Mouse (Mus musculus) hindbrain, postnatal 0 days (tissue): Measurements from ENCODE around the gene Card6. TPM values are rescaled to one million over a fixed set of nuclear protein-coding genes. Genes with fewer than 3 reads are reported as not detected.
A peak's percentile ranks its signal among the peaks of the same experiment; 100 is the strongest.

ENCODE experiments used
- ATAC-seq: fragments of 200-750 bp; cut with Nextera tagmentation; 2 replicates; pipeline ENCODE4 v1.8.0; 2017; ENCODE audit warnings: mild to moderate bottlenecking, moderate TSS enrichment, moderate library complexity
- DNase-seq: peaks from one replicate; pipeline ENCODE4 v3.0.0-alpha.2; 2015; ENCODE audit warnings: low spot score
- H3K27ac ChIP-seq: fragments of 300-500 bp; sonication (generic); 2 replicates; pipeline ENCODE4 v1.5.1; 2014; ENCODE audit warnings: mild to moderate bottlenecking
- H3K27me3 ChIP-seq: fragments of 300-500 bp; sonication (generic); 2 replicates; pipeline ENCODE4 v1.6.1; 2014; ENCODE audit warnings: low read length, mixed read lengths; ENCODE audit not compliant: insufficient read depth
- H3K36me3 ChIP-seq: fragments of 300-500 bp; sonication (generic); 2 replicates; pipeline ENCODE4 v1.6.1; 2014; ENCODE audit warnings: low read length, mixed read lengths; ENCODE audit not compliant: insufficient read depth
- H3K4me1 ChIP-seq: fragments of 300-500 bp; sonication (generic); 2 replicates; pipeline ENCODE4 v1.6.1; 2014; ENCODE audit warnings: antibody characterized with exemption, low read length, mixed read lengths; ENCODE audit not compliant: insufficient read depth
- H3K4me2 ChIP-seq: fragments of 300-500 bp; sonication (generic); 2 replicates; pipeline ENCODE4 v1.6.1; 2014; ENCODE audit warnings: low read depth, mild to moderate bottlenecking, low read length, moderate library complexity, mixed read lengths
- H3K4me3 ChIP-seq: fragments of 300-500 bp; sonication (generic); 2 replicates; pipeline ENCODE4 v1.5.1; 2014; ENCODE audit warnings: low read length
- H3K9ac ChIP-seq: fragments of 300-500 bp; sonication (generic); replicated peaks from 2 replicates; pipeline ENCODE4 v1.6.1; 2014; ENCODE audit warnings: mild to moderate bottlenecking, low read length, moderate library complexity, mixed read lengths
- H3K9me3 ChIP-seq: fragments of 300-500 bp; sonication (generic); 2 replicates; pipeline ENCODE4 v1.6.1; 2016; ENCODE audit warnings: low read length, mixed read lengths
- CTCF ChIP-seq: IDR thresholded peaks from 2 replicates; pipeline ENCODE4 v1.5.1; 2016; ENCODE audit warnings: antibody characterized with exemption, control low read depth, low read depth
- WGBS: fragments of 180-500 bp; shearing (Covaris S2); extraction: QIAGEN DNeasy Blood & Tissue Kit; methylation state at CpG from one replicate; pipeline ENCODE4 v1.1.7; 2014; 5-methylcytosine and 5-hydroxymethylcytosine counted together
- polyA plus RNA-seq: library from polyadenylated mRNA; unstranded; fragments of >200 nt; fragmentation: Nextera tagmentation; extraction: Ambion mirVana; gene quantifications from 2 replicates; pipeline ENCODE4 v1.2.1, GENCODE M21; 2015
- total RNA-seq: library from RNA; depleted of rRNA; stranded (reverse); fragments of >200 nt; gene quantifications from 2 replicates; pipeline ENCODE4 v1.2.3, GENCODE M21; 2014

Card6 gene
- total and polyA plus RNA-seq, 2 experiments from 2014 or later, result 0.16 to 0.23 TPM

DNA sequence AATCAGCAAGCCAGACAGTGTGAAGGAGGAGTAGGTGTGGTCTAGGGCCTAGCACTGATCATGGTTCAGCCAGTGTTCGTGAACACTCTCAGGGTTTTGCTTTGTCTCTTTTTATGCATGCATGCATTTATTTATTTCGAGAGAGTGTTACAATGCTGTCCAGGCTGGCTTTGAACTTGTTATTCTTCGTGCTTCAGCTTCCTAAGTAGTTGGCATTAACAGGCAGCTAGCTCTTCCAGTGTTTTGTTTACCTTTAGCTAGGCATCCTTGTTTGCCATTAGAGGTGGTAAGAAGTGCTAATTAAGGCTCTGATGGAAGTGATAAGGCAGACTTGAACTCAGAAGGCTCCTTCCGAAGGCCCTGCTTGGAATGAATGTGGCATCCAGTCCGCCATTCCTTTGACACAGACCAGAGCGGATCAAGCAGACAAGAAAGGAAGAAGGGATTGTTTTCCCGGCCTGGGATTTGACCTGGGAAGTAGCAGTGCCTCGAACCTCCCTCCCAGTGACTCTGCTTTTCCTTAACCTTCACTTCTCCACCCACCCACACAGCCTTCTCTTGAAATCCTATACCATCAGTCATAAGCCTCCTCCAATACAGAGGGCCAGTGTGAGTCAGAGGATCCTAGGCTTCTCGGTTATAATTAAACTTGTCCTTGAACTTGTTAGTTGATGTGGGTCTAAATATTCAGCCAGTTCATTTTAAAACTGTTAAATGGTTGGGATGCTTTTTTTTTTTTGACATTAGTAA lies 37.0 kb upstream of the Card6 start:
- ATAC-seq (no peak), DNase-seq (no peak)
- WGBS, result 50% methylated on average over 9 of the region's 9 CpGs
- no peaks in the 10 kb centered on the region for H3K36me3 ChIP-seq
- H3K27ac ChIP-seq, result no peak overlapping the region
- H3K27me3 ChIP-seq, result no peaks in the 10 kb centered on the region
- peak overlapping the region; percentile 96 for H3K4me3 ChIP-seq
- no peaks in the 10 kb centered on the region for H3K9me3 ChIP-seq
- H3K9ac ChIP-seq, result no peak overlapping the region
- TF ChIP-seq CTCF, result no peak
- peaks cover 9% of the 10 kb centered on the region; the same call in 1 of the 2 replicates for H3K4me1 ChIP-seq
- peak overlapping the region; percentile 84 for H3K4me2 ChIP-seq

GRCm38 (mm10) chr15:5144021-5144778 lies 35.9 kb upstream of the Card6 start:
- Histone ChIP-seq H3K9ac (peak overlapping the region; percentile 88), H3K36me3 (no peaks in the 10 kb centered on the region), H3K4me1 (peaks cover 9% of the 10 kb centered on the region; the same call in 1 of the 2 replicates), H3K27ac (peak overlapping the region; percentile 90), H3K4me3 (peak overlapping the region; percentile 96), H3K27me3 (no peaks in the 10 kb centered on the region), H3K9me3 (no peaks in the 10 kb centered on the region), H3K4me2 (peak overlapping the region; percentile 84)
- peak; percentile 79 for DNase-seq
- 2% methylated on average over 57 of the region's 61 CpGs for WGBS
- TF ChIP-seq CTCF, result peak; percentile 54
- peak; percentile 92 for ATAC-seq

DNA sequence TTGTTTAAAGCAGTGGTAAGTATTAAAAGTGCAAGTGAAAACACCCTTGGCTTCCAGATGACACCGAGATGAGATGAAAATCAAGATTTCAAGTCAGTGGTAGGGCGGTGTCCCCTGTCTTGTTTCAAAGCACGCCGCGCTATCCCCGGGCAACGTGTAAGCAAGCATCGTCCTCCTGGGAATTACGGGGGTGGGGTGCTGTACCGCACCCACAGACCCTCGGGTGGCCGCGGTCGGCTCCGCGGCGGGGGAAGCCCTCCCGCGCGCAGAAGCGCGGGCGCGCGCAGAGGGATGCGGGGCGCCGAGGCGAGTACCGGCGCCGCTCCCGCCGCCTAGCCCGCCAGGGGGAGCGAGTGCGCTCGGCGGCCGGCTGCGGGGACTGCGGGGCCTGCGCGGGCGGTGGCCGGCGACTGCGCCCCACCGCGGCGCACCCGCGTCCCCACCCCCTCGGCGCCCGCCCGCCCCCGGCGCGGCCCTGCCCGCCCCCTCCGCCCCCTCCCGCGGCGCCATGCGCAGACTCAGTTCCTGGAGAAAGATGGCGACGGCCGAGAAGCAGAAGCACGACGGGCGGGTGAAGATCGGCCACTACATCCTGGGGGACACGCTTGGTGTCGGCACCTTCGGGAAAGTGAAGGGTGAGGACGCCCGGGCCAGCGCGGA lies 35.2 kb upstream of the Card6 start, which contains the start of gene Prkaa1:
Gene Prkaa1, plus strand, starts transcription at position 501 of the 660 bp plus-strand sequence.
- WGBS, result 1% methylated on average over 74 of the region's 80 CpGs
- H3K36me3 ChIP-seq, result no peaks in the 10 kb centered on the region
- peak; percentile 94 for ATAC-seq
- peak within 1 kb of the TSS; percentile 84 for H3K4me2 ChIP-seq
- peak; percentile 85 for DNase-seq
- peak within 1 kb of the TSS; percentile 90 for H3K27ac ChIP-seq
- H3K9me3 ChIP-seq, result no peaks in the 10 kb centered on the region
- H3K27me3 ChIP-seq, result no peaks in the 10 kb centered on the region
- H3K9ac ChIP-seq, result peak within 1 kb of the TSS; percentile 88
- 0 out of 2 replicates have a peak, but pooled peaks have one; percentile 9 for TF ChIP-seq CTCF
- H3K4me1 ChIP-seq, result peaks cover 9% of the 10 kb centered on the region; the same call in 1 of the 2 replicates
- H3K4me3 ChIP-seq, result peak within 1 kb of the TSS; percentile 96

- Histone ChIP-seq H3K36me3 (no peaks in the 10 kb centered on the region), H3K27ac (no peak overlapping the region), H3K9ac (no peak overlapping the region), H3K4me1 (peaks cover 9% of the 10 kb centered on the region; the same call in 1 of the 2 replicates), H3K9me3 (no peaks in the 10 kb centered on the region), H3K4me3 (peak overlapping the region; percentile 96; the same call in 1 of the 2 replicates), H3K4me2 (peak overlapping the region; percentile 84), H3K27me3 (no peaks in the 10 kb centered on the region)
- 75% methylated on average over 5 of the region's 5 CpGs for WGBS
- ATAC-seq, result no peak
- TF ChIP-seq CTCF, result no peak
- no peak for DNase-seq
These were observed 34.4 kb upstream of the Card6 start for GRCm38 (mm10) chr15:5142714-5143113.

DNA sequence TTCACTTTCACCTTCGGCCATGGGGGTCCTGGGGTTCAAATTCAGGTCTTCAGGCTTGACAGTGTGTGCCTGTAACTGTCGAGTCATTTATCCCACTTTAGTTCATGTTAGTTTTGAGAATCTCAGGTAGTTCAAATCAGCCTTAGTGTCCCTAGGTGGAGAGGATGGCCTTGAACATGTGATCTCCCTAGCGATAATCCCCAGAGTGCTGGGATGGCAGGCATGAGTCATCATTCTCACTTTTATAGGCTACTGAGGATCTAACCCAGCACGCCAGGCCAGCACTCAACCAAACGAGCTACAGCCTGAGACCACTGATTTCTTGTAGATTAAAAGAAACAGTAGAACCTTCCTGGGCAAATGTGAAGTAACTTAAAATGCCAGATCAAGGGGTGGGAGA lies 33.7 kb upstream of the Card6 start:
- no peaks in the 10 kb centered on the region for H3K27me3 ChIP-seq
- H3K9me3 ChIP-seq, result no peaks in the 10 kb centered on the region
- H3K4me3 ChIP-seq, result no peak overlapping the region
- no peak for ATAC-seq
- H3K9ac ChIP-seq, result no peak overlapping the region
- TF ChIP-seq CTCF, result no peak
- H3K4me1 ChIP-seq, result peaks cover 9% of the 10 kb centered on the region; the same call in 1 of the 2 replicates
- no peaks in the 10 kb centered on the region for H3K36me3 ChIP-seq
- 75% methylated on average over 5 of the region's 5 CpGs for WGBS
- no peak overlapping the region for H3K27ac ChIP-seq
- H3K4me2 ChIP-seq, result no peak overlapping the region
- no peak for DNase-seq

DNA sequence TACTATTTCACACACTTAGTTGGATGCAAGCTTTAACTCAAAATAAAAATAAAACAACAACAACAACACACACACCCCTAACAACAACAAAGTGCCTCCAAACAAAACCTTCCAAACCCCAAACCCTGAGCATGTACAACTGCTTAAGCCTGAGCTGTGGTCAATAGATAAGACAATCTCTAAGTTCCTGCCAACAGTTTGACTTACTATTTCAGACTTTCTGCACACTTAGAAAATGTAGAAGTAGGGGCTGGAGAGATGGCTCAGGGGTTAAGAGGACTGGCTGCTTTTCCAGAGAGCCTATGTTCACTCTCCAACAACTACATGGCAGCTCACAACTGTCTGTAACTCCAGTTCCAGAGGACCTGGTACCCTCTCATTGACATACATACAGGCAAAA lies 32.0 kb upstream of the Card6 start:
- Histone ChIP-seq H3K27ac (no peak overlapping the region), H3K27me3 (no peaks in the 10 kb centered on the region), H3K9ac (no peak overlapping the region), H3K9me3 (no peaks in the 10 kb centered on the region), H3K36me3 (no peaks in the 10 kb centered on the region), H3K4me1 (peaks cover 7% of the 10 kb centered on the region; the same call in 1 of the 2 replicates), H3K4me2 (no peak overlapping the region), H3K4me3 (no peak overlapping the region)
- DNase-seq, result no peak
- TF ChIP-seq CTCF, result no peak
- no peak for ATAC-seq
